ENCODE assay signal across 7 mouse cellular contexts in genomic region chr11:88897624-88898379, GRCm38 (mm10). TPM values are rescaled to one million over a fixed set of nuclear protein-coding genes. Genes with fewer than 3 reads are reported as not detected.
DNase-seq lines count a peak whose midpoint lies in the region; ATAC-seq and TF ChIP-seq lines count a peak whose summit lies in the region.

No protein-coding gene starts in this region.

- H3K9ac ChIP-seq in ES-Bruce4 (ENCODE audit: low read depth, poor library complexity, severe bottlenecking): peak overlapping the region; percentile 1; the same call in 1 of the 2 replicates
- H3K9ac ChIP-seq in heart, embryonic 14.5 days (ENCODE audit: low read length): peak overlapping the region; percentile 42; the same call in 1 of the 2 replicates
- H3K9ac ChIP-seq in limb, embryonic 14.5 days (ENCODE audit: low read depth, low read length, severe bottlenecking): no peak overlapping the region

- H3K4me2 ChIP-seq in heart, embryonic 14.5 days (ENCODE audit: low read length): peak overlapping the region; percentile 31; the same call in 1 of the 2 replicates
- H3K4me2 ChIP-seq in limb, embryonic 14.5 days (replicated peaks; ENCODE audit: low read depth, low read length, severe bottlenecking): peak overlapping the region; percentile 45

- TF ChIP-seq CTCF in ES-Bruce4 (IDR thresholded peaks at IDR 0.05; ENCODE audit: low read depth, low read length): no peak

- WGBS in heart, embryonic 14.5 days: 51% methylated on average over 15 of the region's 15 CpGs
- 19% methylated on average over 15 of the region's 15 CpGs for WGBS in limb, embryonic 14.5 days

- peak overlapping the region; percentile 31; the same call in 1 of the 2 replicates for H3K4me3 ChIP-seq in ES-Bruce4 (ENCODE audit: low read depth, low read length)
- no peak overlapping the region; a peak in 1 of 4 replicates for H3K4me3 ChIP-seq in heart, embryonic 14.5 days (ENCODE audit: control insufficient read depth in 1 of 2, insufficient read depth in 1 of 2, low read depth in 1 of 2, low read length in 2 of 2)
- peak overlapping the region; percentile 11 for H3K4me3 ChIP-seq in limb, embryonic 14.5 days (replicated peaks; ENCODE audit: low read length)

- peak; percentile 67; the same call in 1 of the 2 replicates for TF ChIP-seq EP300 in ES-Bruce4 (IDR thresholded peaks at IDR 0.05; ENCODE audit: insufficient read depth, low read depth, low read length)

- DNase-seq in R1 (ENCODE audit: low read depth, low spot score): peak; percentile 91
- DNase-seq in limb, embryonic 14.5 days (ENCODE audit: low spot score): peak; percentile 47
- DNase-seq in urinary bladder, postnatal 14 days (ENCODE audit: low spot score): no peak
- DNase-seq in thymus, postnatal 4 days: no peak
- no peak for DNase-seq in layer of hippocampus, postnatal 14 days (ENCODE audit: low spot score in 2 of 2)

- no peak for ATAC-seq in heart, embryonic 14.5 days (ENCODE audit: insufficient number of reproducible peaks, insufficient read depth, low FRiP score, low read depth)
- peak; percentile 72; the same call in 1 of the 2 replicates for ATAC-seq in limb, embryonic 14.5 days (ENCODE audit: low FRiP score, low read depth)

- H3K27me3 ChIP-seq in ES-Bruce4 (ENCODE audit: control insufficient read depth, insufficient read depth, low read length, poor library complexity, severe bottlenecking): no peaks in the 10 kb centered on the region
- no peaks in the 10 kb centered on the region for H3K27me3 ChIP-seq in heart, embryonic 14.5 days (ENCODE audit: control insufficient read depth, insufficient read depth, low read length)
- H3K27me3 ChIP-seq in limb, embryonic 14.5 days (ENCODE audit: control insufficient read depth, insufficient read depth, low read length): no peaks in the 10 kb centered on the region

- H3K27ac ChIP-seq in ES-Bruce4 (ENCODE audit: insufficient read depth, low read length): peak overlapping the region; percentile 94
- H3K27ac ChIP-seq in heart, embryonic 14.5 days (replicated peaks in 1 of 2; ENCODE audit: control insufficient read depth in 1 of 2, insufficient read depth in 1 of 2, low read depth in 2 of 2, low read length in 2 of 2): no peak overlapping the region
- 0 out of 2 replicates have a peak overlapping the region, but pooled peaks have one; percentile 30 for H3K27ac ChIP-seq in limb, embryonic 14.5 days (replicated peaks; ENCODE audit: low read depth, low read length)

- no peaks in the 10 kb centered on the region for H3K36me3 ChIP-seq in ES-Bruce4 (ENCODE audit: control insufficient read depth, insufficient read depth, low read length, poor library complexity, severe bottlenecking)
- no peaks in the 10 kb centered on the region for H3K36me3 ChIP-seq in heart, embryonic 14.5 days (ENCODE audit: control insufficient read depth, insufficient read depth, low read length)
- H3K36me3 ChIP-seq in limb, embryonic 14.5 days (ENCODE audit: control insufficient read depth, insufficient read depth, low read length): no peaks in the 10 kb centered on the region

- H3K9me3 ChIP-seq in ES-Bruce4 (replicated peaks; ENCODE audit: control insufficient read depth, insufficient read depth, low read length, poor library complexity, severe bottlenecking): peaks cover 4% of the 10 kb centered on the region
- no peaks in the 10 kb centered on the region for H3K9me3 ChIP-seq in heart, embryonic 14.5 days (ENCODE audit: control insufficient read depth, low read length)
- H3K9me3 ChIP-seq in limb, embryonic 14.5 days (ENCODE audit: control insufficient read depth, low read length): no peaks in the 10 kb centered on the region

- TF ChIP-seq POLR2A in ES-Bruce4 (IDR thresholded peaks at IDR 0.05; ENCODE audit: insufficient read depth, low read length): no peak
- no peak for TF ChIP-seq POLR2A in limb, embryonic 14.5 days (IDR thresholded peaks at IDR 0.05; ENCODE audit: borderline replicate concordance, extremely low read depth, insufficient read depth, insufficient read length)

- H3K4me1 ChIP-seq in ES-Bruce4 (ENCODE audit: control insufficient read depth, insufficient read depth, low read length): no peaks in the 10 kb centered on the region
- H3K4me1 ChIP-seq in heart, embryonic 14.5 days (ENCODE audit: control insufficient read depth in 2 of 2, insufficient read depth in 2 of 2, low read length in 2 of 2): peaks cover 7 to 18% of the 10 kb centered on the region in 2 experiments
- H3K4me1 ChIP-seq in limb, embryonic 14.5 days (ENCODE audit: control insufficient read depth, insufficient read depth, low read length): peaks cover 3% of the 10 kb centered on the region; the same call in 1 of the 2 replicates

RNA-seq across cellular contexts. Expression of gene Akap1, which starts 33.4 kb away (rescaled TPM):
- 48.2 and 51.4 TPM in 2 replicates for polyA plus RNA-seq in ES-Bruce4 (2011; ENCODE audit: insufficient read depth, insufficient read length, low read depth, missing spikeins)
- 40.5 and 42.0 TPM in 2 replicates for polyA plus RNA-seq in heart, embryonic 14.5 days (2014; fragmentation: Nextera tagmentation; extraction: Ambion mirVana)
- polyA plus RNA-seq in limb, embryonic 14.5 days (2012; rRNA removed): 31.4 and 33.5 TPM in 2 replicates
- polyA plus RNA-seq in limb, embryonic 14.5 days (2014; fragmentation: Nextera tagmentation; extraction: Ambion mirVana): 14.9 and 15.0 TPM in 2 replicates
- total RNA-seq in layer of hippocampus, postnatal 14 days (2021): 10 to 100 TPM; 38.9 to 39.8 TPM

RNA-seq across cellular contexts. Expression of gene Scpep1, which starts 57.5 kb away (rescaled TPM):
- polyA plus RNA-seq in ES-Bruce4 (2011; ENCODE audit: insufficient read depth, insufficient read length, low read depth, missing spikeins): 186 and 188 TPM in 2 replicates
- polyA plus RNA-seq in heart, embryonic 14.5 days (2014; fragmentation: Nextera tagmentation; extraction: Ambion mirVana): 48.0 and 49.9 TPM in 2 replicates
- polyA plus RNA-seq in limb, embryonic 14.5 days (2012; rRNA removed): 42.3 and 46.5 TPM in 2 replicates
- 83.5 and 94.1 TPM in 2 replicates for polyA plus RNA-seq in limb, embryonic 14.5 days (2014; fragmentation: Nextera tagmentation; extraction: Ambion mirVana)
- total RNA-seq in layer of hippocampus, postnatal 14 days (2021): 10 to 100 TPM; 17.0 to 17.4 TPM

Comparison
In these comparisons a context has a peak if more than half of its experiments do, and no peak if none do; other contexts are left out.
1. H3K27ac ChIP-seq: peak in ES-Bruce4 (single experiment) and limb, embryonic 14.5 days (single experiment); none in heart, embryonic 14.5 days (0 of 2).
2. H3K4me3 ChIP-seq: peak in ES-Bruce4 (single experiment) and limb, embryonic 14.5 days (single experiment); none in heart, embryonic 14.5 days (0 of 2).
3. DNase-seq: peak in R1 (single experiment) and limb, embryonic 14.5 days (single experiment); none in urinary bladder, postnatal 14 days (single experiment), thymus, postnatal 4 days (single experiment) and layer of hippocampus, postnatal 14 days (0 of 2).